Mouse (Mus musculus) adrenal gland, postnatal 4 days (tissue): ENCODE results near the gene Rad54l2. TPM values are rescaled to one million over a fixed set of nuclear protein-coding genes. Genes with fewer than 3 reads are reported as not detected.

ENCODE experiments used
- DNase-seq, 2 experiments: peaks; one replicate each; pipeline ENCODE4 v3.0.0; 2021 to 2022; ENCODE audit warnings: low spot score in 2 of 2, mixed read lengths in 2 of 2
- total RNA-seq, 2 experiments: library from RNA; stranded (reverse); gene quantifications; 2 replicates each; pipeline ENCODE4 v1.2.3; 2021

Rad54l2 gene
- total RNA-seq, 2 experiments from 2014 or later = 27.5 to 27.8 TPM

GRCm38 (mm10) chr9:106677702-106678101, 111.3 kb downstream of the Rad54l2 start:
- no peak for DNase-seq

DNA sequence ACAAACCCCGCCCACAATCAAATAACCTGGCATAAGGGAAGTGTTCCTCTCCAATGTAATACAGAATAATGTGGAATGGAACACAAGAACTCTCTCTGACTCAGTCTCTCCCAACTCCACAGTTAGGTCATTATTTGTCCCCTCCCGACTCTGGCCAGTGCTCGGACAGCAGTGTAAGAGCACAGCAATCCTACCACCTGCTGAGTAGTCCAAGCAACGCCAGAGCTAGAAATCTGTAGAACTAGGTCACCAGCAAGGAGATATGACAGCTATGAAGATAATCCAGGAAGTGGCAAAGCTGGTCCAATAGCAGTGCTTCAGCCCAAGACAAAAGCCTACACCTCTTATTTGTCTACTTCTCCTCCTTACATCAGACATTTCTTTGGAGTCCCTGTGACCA, 112.4 kb downstream of the Rad54l2 start:
- DNase-seq = no peak

GRCm38 (mm10) chr9:106675965-106676364, 113.0 kb downstream of the Rad54l2 start:
- DNase-seq = no peak

- DNase-seq = peak; percentile 49 to 62
Measured at GRCm38 (mm10) chr9:106675480-106675879, 113.5 kb downstream of the Rad54l2 start.

- no peak for DNase-seq
Measured at GRCm38 (mm10) chr9:106673860-106674259, 115.1 kb downstream of the Rad54l2 start.

- no peak for DNase-seq
Measured at GRCm38 (mm10) chr9:106664856-106665255, 124.1 kb downstream of the Rad54l2 start.

GRCm38 (mm10) chr9:106664433-106664832, 124.6 kb downstream of the Rad54l2 start:
- no peak for DNase-seq

GRCm38 (mm10) chr9:106663200-106663599, 125.8 kb downstream of the Rad54l2 start:
- no peak for DNase-seq

DNA sequence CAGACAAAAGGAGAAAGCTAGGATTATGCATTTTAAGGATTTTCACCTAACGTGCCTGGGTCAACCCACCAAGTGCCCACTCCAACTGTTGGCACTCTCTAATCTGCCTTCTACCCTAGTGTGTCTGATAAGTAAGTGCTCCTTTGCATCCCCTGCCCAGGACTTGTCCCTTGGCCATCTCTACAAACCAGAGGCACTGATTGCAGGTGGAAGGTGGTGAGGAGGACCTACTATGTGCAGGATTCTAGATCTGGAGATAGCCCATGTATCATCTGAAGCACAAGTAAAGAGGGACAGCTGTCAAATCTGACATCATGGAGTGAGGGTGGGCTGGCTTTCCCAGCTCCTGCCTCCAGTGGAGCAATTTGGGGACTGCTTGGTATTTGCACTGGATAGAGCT, 129.1 kb downstream of the Rad54l2 start:
- DNase-seq = no peak

- DNase-seq = no peak
Measured at GRCm38 (mm10) chr9:106659441-106659840, 129.6 kb downstream of the Rad54l2 start.

- no peak for DNase-seq
Measured at GRCm38 (mm10) chr9:106657592-106657991, 131.4 kb downstream of the Rad54l2 start.

- DNase-seq = no peak
Measured at GRCm38 (mm10) chr9:106656820-106657219, 132.2 kb downstream of the Rad54l2 start.

DNA sequence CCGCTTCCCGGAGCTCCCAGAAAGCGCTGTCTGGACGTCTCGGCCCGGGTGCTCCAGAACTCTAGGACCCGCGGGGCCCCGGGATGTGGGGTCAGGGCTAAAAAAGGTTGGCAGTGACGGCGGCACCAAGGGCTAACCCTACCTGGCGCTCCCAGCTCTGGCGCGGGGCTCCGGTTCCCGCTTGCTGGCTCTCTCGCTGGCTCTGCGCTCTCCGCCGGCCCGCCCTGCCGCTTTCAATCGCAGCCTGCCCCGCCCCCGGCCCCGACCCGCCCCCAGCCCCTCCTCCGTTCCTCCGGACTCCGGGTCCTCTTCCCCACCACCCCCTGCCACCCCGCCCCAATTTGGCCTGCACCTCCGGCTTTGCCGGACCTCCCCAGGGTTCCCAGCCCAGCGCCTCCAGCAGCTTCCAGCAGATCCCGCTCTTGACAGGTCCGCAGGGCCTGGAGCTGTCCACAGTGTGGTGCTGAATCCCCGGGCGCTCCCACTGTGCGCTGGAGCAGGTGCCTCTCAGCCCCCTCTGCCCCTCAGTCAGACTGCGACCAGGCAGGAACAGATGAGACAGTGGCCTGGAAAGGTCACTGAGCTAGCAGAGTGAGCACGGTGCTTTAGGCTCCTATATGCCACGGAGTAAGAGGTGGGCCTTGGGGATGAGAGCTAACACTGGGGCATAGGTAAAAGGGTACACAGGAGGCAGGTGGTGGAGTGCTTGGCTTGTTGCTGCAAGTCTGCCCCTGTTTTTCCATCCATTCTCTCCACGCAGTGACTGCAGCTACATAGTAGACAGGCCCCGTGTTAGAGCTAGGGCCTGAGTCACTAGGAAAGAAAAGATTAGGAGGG, 132.9 kb downstream of the Rad54l2 start, which contains the start of gene Grm2:
Gene Grm2, minus strand, starts transcription at position 199 of the 837 bp plus-strand sequence.
- DNase-seq = peak; percentile 26 to 50

DNA sequence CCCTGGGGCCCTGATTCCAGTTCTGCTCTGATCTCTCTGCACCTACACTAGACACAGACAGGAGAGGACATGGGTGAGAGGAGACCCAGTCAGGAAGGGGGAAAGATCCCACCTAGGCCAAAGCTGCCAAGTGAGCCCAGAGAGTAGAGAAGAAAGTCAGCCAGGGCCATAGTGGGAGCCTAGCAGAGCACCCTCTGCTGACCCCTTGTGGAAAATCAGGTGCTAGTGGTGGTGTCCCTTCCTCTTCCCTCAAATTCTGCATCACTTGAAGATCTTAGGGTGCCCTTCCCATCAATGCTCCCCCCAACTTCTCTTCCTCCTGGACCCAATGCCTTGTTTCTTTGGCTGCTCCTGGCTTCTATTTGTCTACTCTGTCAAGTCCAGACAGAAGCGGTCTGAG, 136.3 kb downstream of the Rad54l2 start:
- DNase-seq = no peak

DNA sequence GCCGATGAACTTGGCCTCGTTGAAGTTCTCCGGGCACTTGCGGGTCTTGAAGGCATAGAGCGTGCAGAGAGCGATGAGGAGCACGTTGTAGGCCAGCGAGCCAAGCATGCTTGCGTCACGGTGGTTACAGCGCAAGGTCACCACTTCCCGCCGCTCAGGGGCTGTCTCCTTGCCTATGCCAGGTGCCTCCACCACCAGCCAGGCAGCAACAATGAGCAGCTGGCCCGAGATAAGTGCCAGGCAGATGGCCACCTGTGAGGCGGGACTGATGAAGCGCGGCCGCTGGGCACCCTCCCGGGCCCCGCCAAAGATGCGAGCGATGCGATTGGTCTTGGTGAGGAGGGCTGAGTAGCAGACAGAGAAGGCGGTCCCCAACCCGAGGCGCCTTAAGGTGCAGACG, 141.8 kb downstream of the Rad54l2 start:
- no peak for DNase-seq

DNA sequence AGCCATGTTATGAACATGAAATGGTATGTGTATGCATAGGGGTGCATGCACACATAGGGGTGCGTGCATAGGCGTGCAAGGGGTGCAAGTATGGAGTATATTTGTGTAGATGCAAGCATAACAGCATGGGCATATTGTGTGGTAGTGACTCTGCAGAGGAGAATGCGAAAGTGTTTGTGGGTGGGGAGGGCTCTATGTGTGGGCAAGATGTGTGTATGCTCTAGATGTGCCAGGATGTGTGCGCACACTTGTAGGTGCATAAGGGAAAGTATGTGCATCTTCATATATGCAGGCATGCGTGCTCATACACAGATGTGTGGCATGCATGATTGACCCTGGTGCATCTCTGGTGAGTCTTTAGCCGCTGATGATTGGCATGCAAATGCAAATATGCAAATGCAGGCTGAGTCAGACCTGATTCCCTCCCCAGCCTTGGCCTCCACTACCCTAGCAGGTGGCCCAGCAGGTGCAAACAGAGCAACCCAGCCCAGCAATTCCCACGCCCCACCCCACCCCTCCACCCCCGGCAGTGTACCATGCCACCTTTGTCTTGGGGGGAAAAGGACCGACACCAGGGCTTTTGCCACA, 143.2 kb downstream of the Rad54l2 start:
- DNase-seq = no peak

DNA sequence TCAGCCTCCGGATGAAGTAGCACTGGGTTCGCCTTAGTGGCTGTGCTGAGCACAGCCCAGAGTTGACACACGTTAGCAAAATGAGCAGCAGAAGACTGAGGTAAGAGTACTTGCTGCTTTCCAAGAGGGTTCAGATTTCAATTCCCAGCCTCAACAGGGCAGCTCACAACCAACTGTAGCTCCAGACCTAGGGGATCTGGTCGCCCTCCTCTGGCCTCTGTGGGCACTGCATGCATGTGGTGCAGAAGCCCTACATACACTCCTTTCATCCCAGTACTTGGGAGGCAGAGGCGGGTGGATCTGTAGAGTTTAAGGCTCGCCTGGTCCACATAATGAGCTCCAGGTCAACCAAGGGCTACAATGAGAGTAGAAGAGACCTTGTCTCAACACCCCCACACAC, 145.2 kb downstream of the Rad54l2 start:
- no peak for DNase-seq

DNA sequence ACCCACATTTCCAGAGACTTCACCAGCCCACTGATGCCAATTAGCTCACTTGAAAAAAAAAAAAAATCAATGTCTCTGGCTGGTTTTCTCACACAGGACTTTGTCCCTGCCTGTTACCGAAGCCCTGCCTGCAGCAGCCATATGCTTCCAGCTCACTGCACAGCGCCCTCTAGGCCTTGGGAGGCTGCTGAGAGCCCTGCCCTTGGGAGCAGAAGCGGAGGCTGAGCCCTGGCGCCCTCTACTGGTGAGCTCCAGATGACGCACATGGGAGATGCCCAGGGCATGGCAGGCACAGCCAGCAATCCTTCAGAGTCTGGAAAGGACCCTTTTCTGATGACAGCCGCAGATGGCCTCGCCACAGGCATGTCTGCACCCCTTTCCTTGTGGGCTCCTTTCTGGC, 145.9 kb downstream of the Rad54l2 start:
- DNase-seq = peak; percentile 67 to 79

DNA sequence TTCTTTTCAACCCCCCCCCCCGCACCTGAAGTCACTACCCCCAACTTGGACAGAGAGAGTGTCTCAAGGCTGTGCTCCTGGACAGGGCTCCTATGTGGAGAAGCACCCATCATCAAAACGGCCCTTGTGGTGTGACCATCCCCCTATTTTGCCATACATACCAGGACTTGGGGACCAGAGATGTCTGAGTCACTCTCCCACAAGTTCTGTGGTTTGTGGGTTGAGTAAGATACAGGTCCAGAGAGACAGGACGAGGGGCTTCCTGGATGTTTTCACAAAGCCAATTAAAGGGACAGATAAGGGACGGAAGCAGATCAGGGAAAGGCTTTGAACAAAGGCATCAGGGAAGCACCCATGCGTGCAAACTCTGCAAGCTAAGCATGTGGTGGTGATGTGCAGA, 147.6 kb downstream of the Rad54l2 start:
- no peak for DNase-seq

GRCm38 (mm10) chr9:106638154-106638553, 150.8 kb downstream of the Rad54l2 start:
- DNase-seq = no peak
